Mouse (Mus musculus): Measurements from ENCODE around the gene Hps1. TPM values are rescaled to one million over a fixed set of nuclear protein-coding genes. Genes with fewer than 3 reads are reported as not detected.

Hps1 gene
- polyA plus RNA-seq, 1 experiment: 7.8 TPM

DNA sequence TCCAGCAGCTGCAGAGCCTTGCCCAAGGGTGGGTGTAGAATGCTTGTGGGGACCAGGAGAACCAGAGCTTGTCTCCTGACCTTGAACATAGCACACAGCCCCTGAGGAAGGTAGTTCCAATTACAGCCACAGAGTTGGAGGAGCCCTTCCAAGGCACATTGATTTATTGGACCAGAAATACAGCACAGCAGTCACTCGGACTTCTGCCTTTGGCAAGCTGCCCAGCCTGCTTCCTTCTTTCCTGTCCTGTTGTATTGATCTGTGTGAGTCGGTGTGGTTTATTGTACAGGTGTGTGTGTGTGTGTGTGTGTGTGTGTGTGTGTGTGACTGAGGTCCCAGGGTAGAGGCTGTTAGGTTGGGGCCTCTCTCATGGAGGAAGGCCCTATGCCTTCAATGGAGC lies 57.3 kb downstream of the Hps1 start:
- TF ChIP-seq FOSL1 (IDR thresholded peaks at IDR 0.05; ENCODE audit: insufficient read depth, low read length, poor library complexity, severe bottlenecking) (no peak), USF1 (IDR thresholded peaks at IDR 0.05; ENCODE audit: low read depth) (no peak), MYOG (IDR thresholded peaks at IDR 0.05; ENCODE audit: control insufficient read depth, extremely low read depth, insufficient read length) (no peak), MYOD1 (IDR thresholded peaks at IDR 0.05; ENCODE audit: control insufficient read depth, insufficient read length, low read depth) (no peak), MAX (IDR thresholded peaks at IDR 0.05) (no peak), CEBPB (IDR thresholded peaks at IDR 0.05; ENCODE audit: low read depth) (no peak), CTCF (IDR thresholded peaks at IDR 0.05; ENCODE audit: control insufficient read depth, insufficient read depth, insufficient read length) (no peak)
- H3K79me2 ChIP-seq (ENCODE audit: control insufficient read depth, insufficient read depth): no peaks in the 10 kb centered on the region
- H3K79me3 ChIP-seq (ENCODE audit: low read depth): no peaks in the 10 kb centered on the region
- H3ac ChIP-seq (ENCODE audit: control insufficient read depth, insufficient read length, low read depth): no peak overlapping the region
- peaks cover 17% of the 10 kb centered on the region for H3K27me3 ChIP-seq (ENCODE audit: control insufficient read depth, insufficient read depth, insufficient read length)
- H3K36me3 ChIP-seq (ENCODE audit: control insufficient read depth, insufficient read depth): no peaks in the 10 kb centered on the region
- no peak overlapping the region for H3K4me3 ChIP-seq (ENCODE audit: insufficient read depth, poor library complexity, severe bottlenecking)

DNA sequence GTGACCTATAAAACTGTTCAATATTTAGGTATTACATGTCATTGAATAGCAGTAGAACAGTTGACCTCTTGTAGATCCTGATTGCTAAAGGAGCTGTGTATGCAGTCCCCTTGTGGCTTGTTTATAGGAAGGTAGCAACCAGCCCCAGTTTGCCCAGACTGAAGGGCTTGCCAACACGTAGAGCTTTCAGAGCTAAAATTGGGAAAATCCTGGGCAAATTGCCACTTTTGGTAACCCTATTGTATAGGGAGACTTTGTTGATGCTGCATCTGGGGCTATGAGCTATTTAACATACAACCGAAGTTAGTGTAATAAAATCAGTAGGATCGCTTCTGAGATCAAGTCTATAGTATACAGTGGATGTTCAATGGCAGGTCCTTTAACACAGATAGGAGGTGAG lies 61.7 kb downstream of the Hps1 start:
- Histone ChIP-seq H3K27me3 (ENCODE audit: control insufficient read depth, insufficient read depth, insufficient read length) (peaks cover 26% of the 10 kb centered on the region), H3K36me3 (ENCODE audit: control insufficient read depth, insufficient read depth) (no peaks in the 10 kb centered on the region), H3K4me3 (ENCODE audit: insufficient read depth, poor library complexity, severe bottlenecking) (no peak overlapping the region), H3ac (ENCODE audit: control insufficient read depth, insufficient read length, low read depth) (no peak overlapping the region), H3K79me2 (ENCODE audit: control insufficient read depth, insufficient read depth) (no peaks in the 10 kb centered on the region), H3K79me3 (ENCODE audit: low read depth) (no peaks in the 10 kb centered on the region)
- TF ChIP-seq MYOG (IDR thresholded peaks at IDR 0.05; ENCODE audit: control insufficient read depth, extremely low read depth, insufficient read length) (no peak), MYOD1 (IDR thresholded peaks at IDR 0.05; ENCODE audit: control insufficient read depth, insufficient read length, low read depth) (no peak), FOSL1 (IDR thresholded peaks at IDR 0.05; ENCODE audit: insufficient read depth, low read length, poor library complexity, severe bottlenecking) (no peak), CEBPB (IDR thresholded peaks at IDR 0.05; ENCODE audit: low read depth) (no peak), CTCF (IDR thresholded peaks at IDR 0.05; ENCODE audit: control insufficient read depth, insufficient read depth, insufficient read length) (no peak), MAX (IDR thresholded peaks at IDR 0.05) (no peak), USF1 (IDR thresholded peaks at IDR 0.05; ENCODE audit: low read depth) (no peak)

- H3K79me2 ChIP-seq (ENCODE audit: control insufficient read depth, insufficient read depth): no peaks in the 10 kb centered on the region
- H3K36me3 ChIP-seq (ENCODE audit: control insufficient read depth, insufficient read depth): no peaks in the 10 kb centered on the region
- H3ac ChIP-seq (ENCODE audit: control insufficient read depth, insufficient read length, low read depth): no peak overlapping the region
- TF ChIP-seq CTCF (IDR thresholded peaks at IDR 0.05; ENCODE audit: control insufficient read depth, insufficient read depth, insufficient read length): no peak
- TF ChIP-seq CEBPB (IDR thresholded peaks at IDR 0.05; ENCODE audit: low read depth): no peak
- no peak for TF ChIP-seq MYOG (IDR thresholded peaks at IDR 0.05; ENCODE audit: control insufficient read depth, extremely low read depth, insufficient read length)
- no peak for TF ChIP-seq FOSL1 (IDR thresholded peaks at IDR 0.05; ENCODE audit: insufficient read depth, low read length, poor library complexity, severe bottlenecking)
- TF ChIP-seq USF1 (IDR thresholded peaks at IDR 0.05; ENCODE audit: low read depth): no peak
- no peak for TF ChIP-seq MYOD1 (IDR thresholded peaks at IDR 0.05; ENCODE audit: control insufficient read depth, insufficient read length, low read depth)
- no peak for TF ChIP-seq MAX (IDR thresholded peaks at IDR 0.05)
- no peaks in the 10 kb centered on the region for H3K79me3 ChIP-seq (ENCODE audit: low read depth)
- H3K27me3 ChIP-seq (ENCODE audit: control insufficient read depth, insufficient read depth, insufficient read length): peaks cover 26% of the 10 kb centered on the region
- no peak overlapping the region for H3K4me3 ChIP-seq (ENCODE audit: insufficient read depth, poor library complexity, severe bottlenecking)
These were observed 62.1 kb downstream of the Hps1 start for GRCm38 (mm10) chr19:42717668-42718067.

- TF ChIP-seq USF1 (IDR thresholded peaks at IDR 0.05; ENCODE audit: low read depth): no peak
- TF ChIP-seq MYOG (IDR thresholded peaks at IDR 0.05; ENCODE audit: control insufficient read depth, extremely low read depth, insufficient read length): no peak
- TF ChIP-seq CTCF (IDR thresholded peaks at IDR 0.05; ENCODE audit: control insufficient read depth, insufficient read depth, insufficient read length): no peak
- TF ChIP-seq MYOD1 (IDR thresholded peaks at IDR 0.05; ENCODE audit: control insufficient read depth, insufficient read length, low read depth): no peak
- TF ChIP-seq CEBPB (IDR thresholded peaks at IDR 0.05; ENCODE audit: low read depth): no peak
- TF ChIP-seq MAX (IDR thresholded peaks at IDR 0.05): no peak
- no peak for TF ChIP-seq FOSL1 (IDR thresholded peaks at IDR 0.05; ENCODE audit: insufficient read depth, low read length, poor library complexity, severe bottlenecking)
- no peaks in the 10 kb centered on the region for H3K36me3 ChIP-seq (ENCODE audit: control insufficient read depth, insufficient read depth)
- H3K79me2 ChIP-seq (ENCODE audit: control insufficient read depth, insufficient read depth): no peaks in the 10 kb centered on the region
- H3ac ChIP-seq (ENCODE audit: control insufficient read depth, insufficient read length, low read depth): no peak overlapping the region
- peaks cover 26% of the 10 kb centered on the region for H3K27me3 ChIP-seq (ENCODE audit: control insufficient read depth, insufficient read depth, insufficient read length)
- no peaks in the 10 kb centered on the region for H3K79me3 ChIP-seq (ENCODE audit: low read depth)
- no peak overlapping the region for H3K4me3 ChIP-seq (ENCODE audit: insufficient read depth, poor library complexity, severe bottlenecking)
These were observed 63.3 kb downstream of the Hps1 start for GRCm38 (mm10) chr19:42716507-42716906.

- Histone ChIP-seq H3K27me3 (ENCODE audit: control insufficient read depth, insufficient read depth, insufficient read length) (peaks cover 23% of the 10 kb centered on the region), H3K79me2 (ENCODE audit: control insufficient read depth, insufficient read depth) (no peaks in the 10 kb centered on the region), H3ac (ENCODE audit: control insufficient read depth, insufficient read length, low read depth) (no peak overlapping the region), H3K4me3 (ENCODE audit: insufficient read depth, poor library complexity, severe bottlenecking) (no peak overlapping the region), H3K79me3 (ENCODE audit: low read depth) (no peaks in the 10 kb centered on the region), H3K36me3 (ENCODE audit: control insufficient read depth, insufficient read depth) (no peaks in the 10 kb centered on the region)
- TF ChIP-seq CEBPB (IDR thresholded peaks at IDR 0.05; ENCODE audit: low read depth) (no peak), CTCF (IDR thresholded peaks at IDR 0.05; ENCODE audit: control insufficient read depth, insufficient read depth, insufficient read length) (no peak), MYOD1 (IDR thresholded peaks at IDR 0.05; ENCODE audit: control insufficient read depth, insufficient read length, low read depth) (no peak), FOSL1 (IDR thresholded peaks at IDR 0.05; ENCODE audit: insufficient read depth, low read length, poor library complexity, severe bottlenecking) (no peak), MYOG (IDR thresholded peaks at IDR 0.05; ENCODE audit: control insufficient read depth, extremely low read depth, insufficient read length) (no peak), MAX (IDR thresholded peaks at IDR 0.05) (no peak), USF1 (IDR thresholded peaks at IDR 0.05; ENCODE audit: low read depth) (no peak)
These were observed 66.0 kb downstream of the Hps1 start for GRCm38 (mm10) chr19:42713770-42714169.

Other genes starting within 250 kb of the Hps1 start
- 4.8 TPM for gene Loxl4, start 167.2 kb downstream of the Hps1 start, polyA plus RNA-seq (2012; fragmentation: generic; extraction: Trizol)
- gene Pyroxd2, start 27.2 kb downstream of the Hps1 start, polyA plus RNA-seq (2012; fragmentation: generic; extraction: Trizol): 0.06 TPM

Measured in C2C12 (cell line).